In genomic region chr17:29053841-29054240, GRCm38 (mm10) we compare ENCODE assay signal across 9 mouse cellular contexts. TPM values are rescaled to one million over a fixed set of nuclear protein-coding genes. Genes with fewer than 3 reads are reported as not detected.
DNase-seq lines count a peak whose midpoint lies in the region; ATAC-seq and TF ChIP-seq lines count a peak whose summit lies in the region.
"Had no signal": no experiment of that assay in that cellular context is flagged by ENCODE, and none has a peak within 500 bp of the region (broad histone marks: within the 10 kb centered on the region; RNA-seq: fewer than 3 reads in every experiment).

No protein-coding gene starts in this region.

- intact Hi-C loops in gastrocnemius, postnatal 14 days (cut with DNase I; ENCODE audit: low total_unique reads) = no loop called here

- H3K27me3 ChIP-seq in hindbrain, postnatal 0 days (ENCODE audit: insufficient read depth, low read length) = no peaks in the 10 kb centered on the region
- H3K27me3 ChIP-seq in hindbrain, embryonic 16.5 days (replicated peaks; ENCODE audit: control insufficient read depth, insufficient read depth, low read length) = no peaks in the 10 kb centered on the region
- H3K27me3 ChIP-seq in kidney, embryonic 16.5 days (ENCODE audit: insufficient read depth, low read length) = no peaks in the 10 kb centered on the region
- no peaks in the 10 kb centered on the region for H3K27me3 ChIP-seq in midbrain, embryonic 16.5 days (ENCODE audit: control insufficient read depth, insufficient read depth, low read depth, low read length)
- H3K27me3 ChIP-seq: lung, embryonic 15.5 days had no signal

- peak; percentile 46 for DNase-seq in hindbrain, postnatal 0 days (ENCODE audit: low spot score)
- DNase-seq in gastrocnemius, postnatal 14 days = peak; percentile 79
- peak; percentile 61 for DNase-seq in ovary, postnatal 14 days (ENCODE audit: low spot score)
- no peak for DNase-seq in T-cell, adult 2 months (ENCODE audit: low spot score)
- no peak for DNase-seq in c-Kit-positive CD71-positive TER-119-positive erythroid progenitor cells, embryonic 14.5 days (ENCODE audit: low spot score)

- ATAC-seq in hindbrain, postnatal 0 days = no peak
- ATAC-seq in hindbrain, embryonic 16.5 days = no peak
- ATAC-seq in kidney, embryonic 16.5 days (ENCODE audit: low FRiP score, low TSS enrichment) = no peak
- no peak for ATAC-seq in midbrain, embryonic 16.5 days

- H3K27ac ChIP-seq in hindbrain, postnatal 0 days = no peak overlapping the region
- H3K27ac ChIP-seq in hindbrain, embryonic 16.5 days (ENCODE audit: low read depth, low read length) = no peak overlapping the region; the same call in 1 of the 2 replicates
- H3K27ac ChIP-seq in kidney, embryonic 16.5 days (ENCODE audit: low read length) = 0 out of 2 replicates have a peak overlapping the region, but pooled peaks have one; percentile 28
- no peak overlapping the region for H3K27ac ChIP-seq in midbrain, embryonic 16.5 days (ENCODE audit: low read length)
- H3K27ac ChIP-seq: lung, embryonic 15.5 days had no signal

- H3K4me1 ChIP-seq in hindbrain, postnatal 0 days (ENCODE audit: insufficient read depth, low read length) = no peaks in the 10 kb centered on the region
- H3K4me1 ChIP-seq in hindbrain, embryonic 16.5 days (ENCODE audit: control insufficient read depth, insufficient read depth, low read depth, low read length) = peaks cover 14% of the 10 kb centered on the region
- H3K4me1 ChIP-seq in kidney, embryonic 16.5 days (ENCODE audit: insufficient read depth, low read length) = peaks cover 49% of the 10 kb centered on the region
- peaks cover 11% of the 10 kb centered on the region; the same call in 1 of the 2 replicates for H3K4me1 ChIP-seq in midbrain, embryonic 16.5 days (ENCODE audit: control insufficient read depth, insufficient read depth, low read length)

- H3K4me3 ChIP-seq in hindbrain, postnatal 0 days (ENCODE audit: low read length) = no peak overlapping the region
- H3K4me3 ChIP-seq in hindbrain, embryonic 16.5 days (ENCODE audit: low read length) = no peak overlapping the region
- no peak overlapping the region for H3K4me3 ChIP-seq in kidney, embryonic 16.5 days (ENCODE audit: low read length)
- H3K4me3 ChIP-seq in midbrain, embryonic 16.5 days (ENCODE audit: low read depth, low read length) = no peak overlapping the region
- H3K4me3 ChIP-seq: lung, embryonic 15.5 days had no signal

- WGBS in hindbrain, postnatal 0 days = 39% methylated on average over 7 of the region's 7 CpGs
- 47% methylated on average over 7 of the region's 7 CpGs for WGBS in hindbrain, embryonic 16.5 days
- WGBS in kidney, embryonic 16.5 days = 40% methylated on average over 7 of the region's 7 CpGs
- WGBS in midbrain, embryonic 16.5 days = 73% methylated on average over 7 of the region's 7 CpGs

- no peak for TF ChIP-seq CTCF in hindbrain, postnatal 0 days (IDR thresholded peaks at IDR 0.05; ENCODE audit: low read depth)

- no peak overlapping the region for H3K4me2 ChIP-seq in hindbrain, postnatal 0 days (ENCODE audit: low read depth, low read length)
- H3K4me2 ChIP-seq in hindbrain, embryonic 16.5 days (ENCODE audit: low read length) = no peak overlapping the region
- H3K4me2 ChIP-seq in kidney, embryonic 16.5 days (replicated peaks; ENCODE audit: low read depth, low read length) = no peak overlapping the region
- no peak overlapping the region for H3K4me2 ChIP-seq in midbrain, embryonic 16.5 days (ENCODE audit: low read length)
- H3K4me2 ChIP-seq: lung, embryonic 15.5 days had no signal

- H3K9me3 ChIP-seq in hindbrain, postnatal 0 days (ENCODE audit: low read length) = no peaks in the 10 kb centered on the region
- H3K9me3 ChIP-seq in hindbrain, embryonic 16.5 days (ENCODE audit: control insufficient read depth, low read length) = no peaks in the 10 kb centered on the region
- H3K9me3 ChIP-seq in kidney, embryonic 16.5 days (ENCODE audit: low read length) = no peaks in the 10 kb centered on the region
- H3K9me3 ChIP-seq in midbrain, embryonic 16.5 days (replicated peaks; ENCODE audit: control insufficient read depth, low read length, poor library complexity, severe bottlenecking) = no peaks in the 10 kb centered on the region
- H3K9me3 ChIP-seq: lung, embryonic 15.5 days had no signal

- no peaks in the 10 kb centered on the region for H3K36me3 ChIP-seq in hindbrain, postnatal 0 days (ENCODE audit: insufficient read depth, low read length)
- no peaks in the 10 kb centered on the region for H3K36me3 ChIP-seq in hindbrain, embryonic 16.5 days (ENCODE audit: control insufficient read depth, insufficient read depth, low read length)
- no peaks in the 10 kb centered on the region for H3K36me3 ChIP-seq in kidney, embryonic 16.5 days (ENCODE audit: insufficient read depth, low read length)
- no peaks in the 10 kb centered on the region for H3K36me3 ChIP-seq in midbrain, embryonic 16.5 days (ENCODE audit: control insufficient read depth, insufficient read depth, low read length)
- H3K36me3 ChIP-seq: lung, embryonic 15.5 days had no signal

- H3K9ac ChIP-seq in hindbrain, postnatal 0 days (replicated peaks; ENCODE audit: low read length) = no peak overlapping the region
- no peak overlapping the region for H3K9ac ChIP-seq in hindbrain, embryonic 16.5 days (ENCODE audit: low read depth, low read length)
- no peak overlapping the region for H3K9ac ChIP-seq in kidney, embryonic 16.5 days (replicated peaks; ENCODE audit: low read length)
- H3K9ac ChIP-seq in midbrain, embryonic 16.5 days (ENCODE audit: low read depth, low read length) = no peak overlapping the region
- H3K9ac ChIP-seq: lung, embryonic 15.5 days had no signal

RNA-seq across cellular contexts. Expression of gene Srsf3, which starts 21.4 kb away (rescaled TPM):
- total RNA-seq in hindbrain, postnatal 0 days (2014; rRNA removed) = 139 and 147 TPM in 2 replicates
- 298 and 315 TPM in 2 replicates for polyA plus RNA-seq in hindbrain, postnatal 0 days (2015; fragmentation: Nextera tagmentation; extraction: Ambion mirVana)
- polyA plus RNA-seq in hindbrain, embryonic 16.5 days (2015; fragmentation: Nextera tagmentation; extraction: Ambion mirVana) = 356 and 408 TPM in 2 replicates
- 10 to 100 TPM; 50.7 to 52.3 TPM for total RNA-seq in gastrocnemius, postnatal 14 days (2021)
- polyA plus RNA-seq in kidney, embryonic 16.5 days (2015; fragmentation: Nextera tagmentation; extraction: Ambion mirVana) = 597 and 625 TPM in 2 replicates
- 425 and 475 TPM in 2 replicates for polyA plus RNA-seq in midbrain, embryonic 16.5 days (2015; fragmentation: Nextera tagmentation; extraction: Ambion mirVana)

RNA-seq across cellular contexts. Expression of gene Cdkn1a, which starts 36.9 kb away (rescaled TPM):
- 48.9 and 50.0 TPM in 2 replicates for total RNA-seq in hindbrain, postnatal 0 days (2014; rRNA removed)
- 242 and 257 TPM in 2 replicates for polyA plus RNA-seq in hindbrain, postnatal 0 days (2015; fragmentation: Nextera tagmentation; extraction: Ambion mirVana)
- polyA plus RNA-seq in hindbrain, embryonic 16.5 days (2015; fragmentation: Nextera tagmentation; extraction: Ambion mirVana) = 138 and 184 TPM in 2 replicates
- 10 to 100 TPM; 24.1 to 70.7 TPM for total RNA-seq in gastrocnemius, postnatal 14 days (2021)
- polyA plus RNA-seq in kidney, embryonic 16.5 days (2015; fragmentation: Nextera tagmentation; extraction: Ambion mirVana) = 74.1 and 81.3 TPM in 2 replicates
- 115 and 148 TPM in 2 replicates for polyA plus RNA-seq in midbrain, embryonic 16.5 days (2015; fragmentation: Nextera tagmentation; extraction: Ambion mirVana)

RNA-seq across cellular contexts. Expression of gene Stk38, which starts 46.0 kb away (rescaled TPM):
- 56.2 and 58.7 TPM in 2 replicates for total RNA-seq in hindbrain, postnatal 0 days (2014; rRNA removed)
- polyA plus RNA-seq in hindbrain, postnatal 0 days (2015; fragmentation: Nextera tagmentation; extraction: Ambion mirVana) = 52.7 and 60.8 TPM in 2 replicates
- polyA plus RNA-seq in hindbrain, embryonic 16.5 days (2015; fragmentation: Nextera tagmentation; extraction: Ambion mirVana) = 71.8 and 89.7 TPM in 2 replicates
- 10 to 100 TPM; 25.3 to 29.0 TPM for total RNA-seq in gastrocnemius, postnatal 14 days (2021)
- polyA plus RNA-seq in kidney, embryonic 16.5 days (2015; fragmentation: Nextera tagmentation; extraction: Ambion mirVana) = 106 and 121 TPM in 2 replicates
- 83.1 and 90.9 TPM in 2 replicates for polyA plus RNA-seq in midbrain, embryonic 16.5 days (2015; fragmentation: Nextera tagmentation; extraction: Ambion mirVana)

Comparison
In these comparisons a context has a peak if more than half of its experiments do, and no peak if none do; other contexts are left out.
1. DNase-seq: peak in hindbrain, postnatal 0 days (single experiment), gastrocnemius, postnatal 14 days (single experiment) and ovary, postnatal 14 days (single experiment); none in T-cell, adult 2 months (single experiment) and c-Kit-positive CD71-positive TER-119-positive erythroid progenitor cells, embryonic 14.5 days (single experiment).